ENCODE assay signal across 26 mouse cellular contexts in genomic region chr10:62189303-62189702, GRCm38 (mm10). TPM values are rescaled to one million over a fixed set of nuclear protein-coding genes. Genes with fewer than 3 reads are reported as not detected.
DNase-seq lines count a peak whose midpoint lies in the region; ATAC-seq and TF ChIP-seq lines count a peak whose summit lies in the region.
"Had no signal": no experiment of that assay in that cellular context is flagged by ENCODE, and none has a peak within 500 bp of the region (broad histone marks: within the 10 kb centered on the region; RNA-seq: fewer than 3 reads in every experiment).

No protein-coding gene starts in this region.

- no peak for TF ChIP-seq POLR2A in thymus, adult 2 months (IDR thresholded peaks at IDR 0.05; ENCODE audit: control insufficient read depth, extremely low read depth, insufficient read depth, low read length, poor library complexity)

- H3K27me3 ChIP-seq in kidney, embryonic 16.5 days (ENCODE audit: insufficient read depth, low read length) = 0 out of 2 replicates have a peak, but pooled peaks cover 4% of the 10 kb centered on the region
- no peaks in the 10 kb centered on the region for H3K27me3 ChIP-seq in thymus, adult 2 months (ENCODE audit: control insufficient read depth, insufficient read depth, low read length)
- H3K27me3 ChIP-seq: limb, embryonic 12.5 days had no signal

- ATAC-seq in kidney, embryonic 16.5 days (ENCODE audit: low FRiP score, low TSS enrichment) = no peak
- ATAC-seq: forebrain, embryonic 16.5 days; inflammation-experienced regulatory T-cells, adult 6 months had no signal

- no peak for TF ChIP-seq CTCF in gastrocnemius, adult 2 months (IDR thresholded peaks at IDR 0.05)
- no peak for TF ChIP-seq CTCF in thymus, adult 2 months (IDR thresholded peaks at IDR 0.05; ENCODE audit: borderline replicate concordance, control insufficient read depth, extremely low read depth, insufficient read depth, low read length, poor library complexity)

- H3K4me1 ChIP-seq in kidney, embryonic 16.5 days (ENCODE audit: insufficient read depth, low read length) = peaks cover 18% of the 10 kb centered on the region
- no peaks in the 10 kb centered on the region for H3K4me1 ChIP-seq in thymus, adult 2 months (replicated peaks; ENCODE audit: control insufficient read depth, insufficient read depth, low read length)
- H3K4me1 ChIP-seq: heart, embryonic 15.5 days had no signal

- DNase-seq in gastrocnemius, adult 2 months = peak; percentile 80
- no peak for DNase-seq in gastrocnemius, postnatal 10 days
- no peak for DNase-seq in kidney, adult 18-20 months
- peak; percentile 3 for DNase-seq in thymus, adult 2 months
- DNase-seq in thymus, postnatal 4 days = no peak
- no peak for DNase-seq in heart, adult 11 months
- DNase-seq: cerebellum, adult 11 months; heart, postnatal 4 days; right cerebral cortex, adult 18-20 months; right cerebral cortex, postnatal 4 days had no signal

- H3K36me3 ChIP-seq in kidney, embryonic 16.5 days (ENCODE audit: insufficient read depth, low read length) = no peaks in the 10 kb centered on the region
- no peaks in the 10 kb centered on the region for H3K36me3 ChIP-seq in thymus, adult 2 months (ENCODE audit: control insufficient read depth, insufficient read depth, low read length)
- H3K36me3 ChIP-seq: forebrain, embryonic 10.5 days; heart, embryonic 15.5 days; limb, embryonic 12.5 days; neural tube, embryonic 15.5 days had no signal

- intact Hi-C loops in gastrocnemius, adult 2 months (cut with DNase I) = loop anchor here (10.0 kb wide), 1 partner anchor 355 kb away; no protein-coding TSS in a partner anchor

- WGBS in kidney, embryonic 16.5 days = 60% methylated on average over 3 of the region's 3 CpGs
- WGBS in thymus, adult 2 months = 64% methylated on average over 3 of the region's 3 CpGs

- H3K9me3 ChIP-seq in kidney, embryonic 16.5 days (ENCODE audit: low read length) = no peaks in the 10 kb centered on the region
- H3K9me3 ChIP-seq: forebrain, embryonic 10.5 days; heart, embryonic 15.5 days; limb, embryonic 12.5 days; neural tube, embryonic 15.5 days had no signal

- H3K4me3 ChIP-seq in gastrocnemius, adult 2 months = no peak overlapping the region
- H3K4me3 ChIP-seq in kidney, embryonic 16.5 days (ENCODE audit: low read length) = no peak overlapping the region
- H3K4me3 ChIP-seq in thymus, adult 2 months (ENCODE audit: control insufficient read depth, insufficient read depth, low read length) = no peak overlapping the region
- H3K4me3 ChIP-seq: forebrain, embryonic 10.5 days; heart, embryonic 15.5 days; layer of hippocampus, adult 2 months; limb, embryonic 12.5 days; neural tube, embryonic 15.5 days had no signal

- H3K27ac ChIP-seq in gastrocnemius, adult 2 months = peak overlapping the region; percentile 81
- peak overlapping the region; percentile 68 for H3K27ac ChIP-seq in kidney, embryonic 16.5 days (ENCODE audit: low read length)
- H3K27ac ChIP-seq in thymus, adult 2 months (ENCODE audit: control insufficient read depth, insufficient read depth, low read length) = no peak overlapping the region
- H3K27ac ChIP-seq: forebrain, embryonic 10.5 days; heart, embryonic 15.5 days; hindbrain, embryonic 14.5 days; limb, embryonic 12.5 days; neural tube, embryonic 15.5 days had no signal

- H3K4me2 ChIP-seq in kidney, embryonic 16.5 days (replicated peaks; ENCODE audit: low read depth, low read length) = no peak overlapping the region
- H3K4me2 ChIP-seq: heart, embryonic 15.5 days; hindbrain, embryonic 14.5 days; limb, embryonic 12.5 days; liver, embryonic 11.5 days; midbrain, embryonic 11.5 days; neural tube, embryonic 15.5 days had no signal

- no peak overlapping the region for H3K9ac ChIP-seq in kidney, embryonic 16.5 days (replicated peaks; ENCODE audit: low read length)
- H3K9ac ChIP-seq: heart, embryonic 15.5 days; hindbrain, embryonic 14.5 days; limb, embryonic 12.5 days; liver, postnatal 0 days; neural tube, embryonic 15.5 days had no signal

RNA-seq across cellular contexts. Expression of gene Tspan15, which starts 41.7 kb away (rescaled TPM):
- total RNA-seq in gastrocnemius, adult 2 months (2021) = 1 to 10 TPM; 3.5 to 6.0 TPM
- 10 to 100 TPM; 16.4 to 19.3 TPM for total RNA-seq in gastrocnemius, postnatal 10 days (2021)
- 69.5 and 78.7 TPM in 2 replicates for polyA plus RNA-seq in kidney, embryonic 16.5 days (2015; fragmentation: Nextera tagmentation; extraction: Ambion mirVana)
- polyA plus RNA-seq in thymus, adult 2 months (2012; rRNA removed) = 12.7 and 13.7 TPM in 2 replicates
- polyA plus RNA-seq: inflammation-experienced regulatory T-cells, adult 6 months had no signal

RNA-seq across cellular contexts. Expression of gene Fam241b, which starts 45.6 kb away (rescaled TPM):
- 1 to 10 TPM in 1 of 2 experiments, under 1 TPM in 1; 0.99 to 1.2 TPM for total RNA-seq in gastrocnemius, adult 2 months (2021)
- under 1 TPM; 0.52 to 0.70 TPM for total RNA-seq in gastrocnemius, postnatal 10 days (2021)
- polyA plus RNA-seq in kidney, embryonic 16.5 days (2015; fragmentation: Nextera tagmentation; extraction: Ambion mirVana) = 13.9 and 16.7 TPM in 2 replicates
- polyA plus RNA-seq in thymus, adult 2 months (2012; rRNA removed) = 2.3 and 4.0 TPM in 2 replicates
- total RNA-seq: megakaryocyte progenitor cell, adult 5-6 weeks had no signal

RNA-seq across cellular contexts. Expression of gene Neurog3, which starts 56.4 kb away (rescaled TPM):
- not detected for total RNA-seq in gastrocnemius, adult 2 months (2021)
- total RNA-seq in gastrocnemius, postnatal 10 days (2021) = not detected
- polyA plus RNA-seq in kidney, embryonic 16.5 days (2015; fragmentation: Nextera tagmentation; extraction: Ambion mirVana) = not detected in 2 replicates
- polyA plus RNA-seq in thymus, adult 2 months (2012; rRNA removed) = 0.20 and 0.22 TPM in 2 replicates
- total RNA-seq: adrenal gland, postnatal 4 days; heart, adult 8-10 months; heart, postnatal 4 days; layer of hippocampus, adult 2 months; layer of hippocampus, postnatal 25 days; megakaryocyte progenitor cell, adult 5-6 weeks had no signal
- polyA plus RNA-seq: heart, embryonic 15.5 days; hindbrain, embryonic 14.5 days; inflammation-experienced regulatory T-cells, adult 6 months; limb, embryonic 12.5 days; liver, embryonic 11.5 days; liver, postnatal 0 days had no signal

Comparison
In these comparisons a context has a peak if more than half of its experiments do, and no peak if none do; other contexts are left out.
1. DNase-seq: peak in gastrocnemius, adult 2 months (single experiment) and thymus, adult 2 months (single experiment); none in gastrocnemius, postnatal 10 days (single experiment), kidney, adult 18-20 months (single experiment), thymus, postnatal 4 days (single experiment) and heart, adult 11 months (single experiment).